Mouse (Mus musculus) monocyte, adult 2 months (primary cell): ENCODE data around the gene H2-Q1.
"Not testable (repeated sequence)": the region's sequence is repeated elsewhere in the genome, so short reads cannot be mapped to it uniquely, and the experiment has no call there.

Experiments
- DNase-seq, 2 experiments: peaks; one replicate each; pipeline ENCODE4 v3.0.0; 2022; ENCODE audit warnings: low spot score in 2 of 2, low read depth in 1 of 2

The H2-Q1 gene

DNA sequence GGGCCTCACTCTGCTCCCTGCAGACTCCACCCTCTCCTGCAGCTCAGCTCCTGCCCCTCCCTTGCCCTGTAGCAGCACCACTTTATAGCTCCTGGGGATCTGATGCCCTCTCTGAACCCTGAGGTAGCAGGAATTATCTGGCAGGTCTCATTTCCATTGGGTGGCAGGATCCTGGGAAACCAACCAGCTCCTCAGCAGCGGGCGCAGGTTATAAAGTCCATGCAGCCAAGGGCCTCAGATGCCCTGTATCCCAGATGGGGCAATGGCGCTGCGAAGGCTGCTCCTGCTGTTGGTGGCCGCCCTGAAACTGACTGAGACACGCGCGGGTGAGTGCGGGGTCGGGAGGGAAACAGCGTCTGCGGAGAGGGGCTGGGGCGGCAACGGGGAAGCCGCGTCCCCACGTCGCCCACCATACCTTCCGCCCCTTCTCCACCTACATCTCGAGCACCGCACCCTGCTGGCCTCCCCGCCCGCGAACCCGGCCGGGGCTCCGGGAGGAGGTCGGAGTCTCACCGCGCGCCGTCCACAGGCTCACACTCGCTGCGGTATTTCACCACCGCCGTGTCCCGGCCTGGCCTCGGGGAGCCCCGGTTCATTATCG lies 22.0 kb downstream of the H2-Q1 start, which contains the start of gene H2-Q2:
Gene H2-Q2 (plus strand): TSS at position 172 of the 601 bp plus-strand sequence.
- no peak for DNase-seq

DNA sequence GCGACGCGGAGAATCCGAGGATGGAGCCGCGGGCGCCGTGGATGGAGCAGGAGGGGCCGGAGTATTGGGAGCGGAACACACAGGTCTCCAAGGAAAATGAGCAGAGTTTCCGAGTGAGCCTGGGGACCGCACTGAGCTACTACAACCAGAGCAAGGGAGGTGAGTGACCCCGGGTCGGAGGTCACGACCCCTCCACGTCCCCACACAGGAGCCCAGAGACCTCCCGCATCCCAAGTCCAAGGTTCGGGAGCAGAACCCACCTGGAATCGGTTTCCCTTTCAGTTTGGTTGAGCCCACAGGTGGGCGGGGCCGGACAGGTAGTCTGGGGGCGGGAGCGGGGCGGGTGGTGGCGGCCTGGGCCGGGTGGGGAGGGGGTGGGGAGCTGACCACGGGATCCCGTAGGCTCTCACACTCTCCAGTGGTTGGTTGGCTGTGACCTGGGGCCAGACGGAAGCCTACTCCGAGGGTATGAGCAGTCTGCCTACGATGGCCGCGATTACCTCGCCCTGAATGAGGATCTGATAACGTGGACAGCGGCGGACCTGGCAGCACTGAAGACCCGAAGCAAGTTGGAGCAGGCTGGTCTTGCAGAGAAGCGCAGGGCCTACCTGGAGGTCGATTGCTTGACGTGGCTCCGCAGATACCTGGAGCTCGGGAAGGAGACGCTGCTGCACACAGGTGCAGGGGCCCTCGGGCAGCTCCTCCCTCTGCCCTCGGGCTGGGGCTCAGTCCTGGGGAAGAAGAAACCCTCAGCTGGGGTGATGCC lies 22.7 kb downstream of the H2-Q1 start:
- no peak for DNase-seq

- DNase-seq = not testable (repeated sequence)
These were observed 27.5 kb downstream of the H2-Q1 start for GRCm38 (mm10) chr17:35347659-35348058.

GRCm38 (mm10) chr17:35353275-35353674 lies 33.1 kb downstream of the H2-Q1 start:
- DNase-seq = not testable (repeated sequence)

DNA sequence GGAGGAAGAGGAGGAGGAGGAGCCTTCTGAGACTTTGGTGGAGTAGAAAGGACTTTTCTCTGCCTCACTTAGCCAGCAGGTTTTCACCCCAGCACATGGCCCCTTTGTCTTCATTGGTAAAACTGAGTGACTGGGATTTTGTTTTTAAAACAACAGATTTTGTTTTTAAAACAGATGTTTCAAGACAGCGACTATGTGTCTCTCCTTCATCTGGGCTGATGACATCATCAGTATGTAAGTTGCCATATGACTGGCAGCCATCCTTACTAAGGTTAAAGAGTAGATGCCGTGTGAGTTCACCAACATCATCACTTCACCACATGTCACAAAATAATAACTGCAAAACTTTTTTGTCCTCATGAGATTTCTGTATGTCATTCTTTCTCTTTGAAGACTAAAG lies 33.9 kb downstream of the H2-Q1 start:
- no peak for DNase-seq

GRCm38 (mm10) chr17:35357086-35357485 lies 36.9 kb downstream of the H2-Q1 start:
- no peak for DNase-seq

- no peak for DNase-seq
These were observed 38.7 kb downstream of the H2-Q1 start for GRCm38 (mm10) chr17:35358763-35359469.

DNA sequence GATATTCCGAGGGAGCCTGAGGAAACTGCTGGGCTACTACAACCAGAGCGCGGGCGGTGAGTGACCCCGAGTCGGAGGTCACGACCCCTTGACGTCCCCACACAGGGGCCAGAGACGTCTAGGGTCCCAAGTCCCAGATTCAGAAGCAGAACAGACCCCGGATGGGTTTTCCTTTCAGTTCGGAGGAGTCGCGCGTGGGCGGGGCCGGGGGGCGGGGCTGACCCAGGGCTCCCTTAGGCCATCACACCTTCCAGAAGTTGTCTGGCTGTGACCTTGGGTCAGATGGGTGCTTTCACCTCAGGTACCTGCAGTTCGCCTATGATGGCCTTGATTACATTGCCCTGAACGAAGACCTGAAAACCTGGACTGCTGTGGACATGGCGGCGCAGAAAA lies 39.3 kb downstream of the H2-Q1 start:
- no peak for DNase-seq
